Mouse (Mus musculus) kidney, adult 2 months (tissue): ENCODE results near the gene Clk3. TPM values are rescaled to one million over a fixed set of nuclear protein-coding genes. Genes with fewer than 3 reads are reported as not detected.

Experiments used
- DNase-seq: peaks from one replicate; pipeline ENCODE4 v3.0.0; 2021
- H3K27ac ChIP-seq: fragments of 200-500 bp; 2 replicates; pipeline ENCODE4 v1.5.1; 2012; ENCODE audit warnings: low read depth, low read length, control low read depth, inconsistent platforms; ENCODE audit not compliant: insufficient read depth
- H3K27me3 ChIP-seq: fragments of 200-500 bp; replicated peaks from 2 replicates; pipeline ENCODE4 v1.6.1; 2012; ENCODE audit warnings: mild to moderate bottlenecking, moderate library complexity, low read length, inconsistent platforms; ENCODE audit not compliant: control insufficient read depth, insufficient read depth
- H3K36me3 ChIP-seq: fragments of 200-500 bp; 2 replicates; pipeline ENCODE4 v1.6.1; 2012; ENCODE audit warnings: mild to moderate bottlenecking, moderate library complexity, low read length, inconsistent platforms; ENCODE audit not compliant: control insufficient read depth, insufficient read depth
- H3K4me1 ChIP-seq: fragments of 200-500 bp; 2 replicates; pipeline ENCODE4 v1.6.1; 2011; ENCODE audit warnings: low read length; ENCODE audit not compliant: control insufficient read depth, insufficient read depth
- H3K4me3 ChIP-seq: fragments of 200-500 bp; 2 replicates; pipeline ENCODE4 v1.5.1; 2011; ENCODE audit warnings: mild to moderate bottlenecking, low read depth, low read length, control low read depth; ENCODE audit not compliant: insufficient read depth
- CTCF ChIP-seq: fragments of 200-500 bp; conservative IDR thresholded peaks from 2 replicates; pipeline ENCODE4 v1.5.1; 2011; ENCODE audit warnings: low read depth, mild to moderate bottlenecking, control low read depth, low read length, moderate library complexity, mixed read lengths; ENCODE audit not compliant: insufficient read depth, insufficient read length
- POLR2A ChIP-seq: fragments of 200-500 bp; IDR thresholded peaks from one replicate; pipeline ENCODE4 v1.6.1; 2011; ENCODE audit warnings: low read depth, low read length, control low read depth
- WGBS: fragments of 180-500 bp; shearing (Covaris S2); methylation state at CpG from one replicate; pipeline ENCODE4 v1.1.7; 2018; 5-methylcytosine and 5-hydroxymethylcytosine counted together
- polyA plus RNA-seq: library from polyadenylated mRNA; depleted of rRNA; stranded (reverse); fragments of >200 nt; gene quantifications from 2 replicates; pipeline ENCODE4 v1.2.3, GENCODE M21; 2012; rRNA removed

Clk3 gene
- polyA plus RNA-seq, 1 experiment, result 71.1 TPM

- peak overlapping the region; percentile 58 for H3K27ac ChIP-seq
- no peaks in the 10 kb centered on the region; the same call in 1 of the 2 replicates for H3K4me1 ChIP-seq
- no peak for TF ChIP-seq POLR2A
- no peak for TF ChIP-seq CTCF
- no peaks in the 10 kb centered on the region for H3K27me3 ChIP-seq
- WGBS, result 2% methylated on average over 39 of the region's 39 CpGs
- no peaks in the 10 kb centered on the region; the same call in 1 of the 2 replicates for H3K36me3 ChIP-seq
- peak overlapping the region; percentile 80 for H3K4me3 ChIP-seq
- peak; percentile 40 for DNase-seq
These were observed 56.9 kb downstream of the Clk3 start for GRCm38 (mm10) chr9:57708720-57709274.

GRCm38 (mm10) chr9:57708068-57708719, 57.5 kb downstream of the Clk3 start, which contains the start of gene Edc3:
Edc3 (plus strand) TSS chr9:57708540.
- Histone ChIP-seq H3K4me1 (no peaks in the 10 kb centered on the region; the same call in 1 of the 2 replicates), H3K27ac (peak within 1 kb of the TSS; percentile 58), H3K27me3 (no peaks in the 10 kb centered on the region), H3K4me3 (peak within 1 kb of the TSS; percentile 80), H3K36me3 (no peaks in the 10 kb centered on the region; the same call in 1 of the 2 replicates)
- WGBS, result 1% methylated on average over 23 of the region's 23 CpGs
- TF ChIP-seq POLR2A (no peak), CTCF (no peak)
- DNase-seq, result peak; percentile 93

- 84% methylated on average over 3 of the region's 3 CpGs for WGBS
These were observed 59.2 kb downstream of the Clk3 start for GRCm38 (mm10) chr9:57706496-57706895.

More at GRCm38 (mm10) chr9:57706496-57706895, 59.2 kb downstream of the Clk3 start:
- H3K4me1 ChIP-seq, result no peaks in the 10 kb centered on the region; the same call in 1 of the 2 replicates
- TF ChIP-seq CTCF, result no peak
- no peak for TF ChIP-seq POLR2A
- no peak for DNase-seq
- no peaks in the 10 kb centered on the region for H3K27me3 ChIP-seq
- H3K27ac ChIP-seq, result no peak overlapping the region
- no peaks in the 10 kb centered on the region for H3K36me3 ChIP-seq
- no peak overlapping the region for H3K4me3 ChIP-seq

Other genes with a start within 250 kb of the Clk3 start
- gene Cox5a, start 244.6 kb downstream of the Clk3 start, polyA plus RNA-seq, result 757 and 763 TPM in 2 replicates
- 6.2 and 12.2 TPM in 2 replicates for gene Fam219b, start 228.3 kb downstream of the Clk3 start, polyA plus RNA-seq
- gene Mpi, start 213.1 kb downstream of the Clk3 start, polyA plus RNA-seq, result 62.4 and 70.4 TPM in 2 replicates
- 166 and 187 TPM in 2 replicates for gene Scamp2, start 204.9 kb downstream of the Clk3 start, polyA plus RNA-seq
- 26.2 and 26.9 TPM in 2 replicates for gene Ulk3, start 176.4 kb downstream of the Clk3 start, polyA plus RNA-seq
- gene Cplx3, start 159.6 kb downstream of the Clk3 start, polyA plus RNA-seq, result 0.42 and 0.47 TPM in 2 replicates
- gene Lman1l, start 145.1 kb downstream of the Clk3 start, polyA plus RNA-seq, result 0.08 TPM in 1 of 2 replicates, not detected in the other
- gene Csk, start 112.2 kb downstream of the Clk3 start, polyA plus RNA-seq, result 30.9 and 42.4 TPM in 2 replicates
- gene Cyp1a2, start 82.2 kb downstream of the Clk3 start, polyA plus RNA-seq, result 0.07 TPM in 1 of 2 replicates, not detected in the other
- gene Cyp1a1, start 77.9 kb downstream of the Clk3 start, polyA plus RNA-seq, result 0.97 and 1.0 TPM in 2 replicates
- gene Edc3, start 57.3 kb downstream of the Clk3 start, polyA plus RNA-seq, result 7.9 and 8.4 TPM in 2 replicates
- 4.6 and 5.0 TPM in 2 replicates for gene Arid3b, start 70.9 kb upstream of the Clk3 start, polyA plus RNA-seq
- 144 and 150 TPM in 2 replicates for gene Ubl7, start 145.1 kb upstream of the Clk3 start, polyA plus RNA-seq
- 9.4 and 9.6 TPM in 2 replicates for gene Sema7a, start 174.3 kb upstream of the Clk3 start, polyA plus RNA-seq
- gene Cyp11a1, start 240.6 kb upstream of the Clk3 start, polyA plus RNA-seq, result 0.16 and 5.1 TPM in 2 replicates